Mouse (Mus musculus): ENCODE data around the gene Cers1. TPM values are rescaled to one million over a fixed set of nuclear protein-coding genes. Genes with fewer than 3 reads are reported as not detected.

The Cers1 gene
- polyA plus RNA-seq (2014; fragmentation: Nextera tagmentation; extraction: Ambion mirVana) = 38.8 and 42.9 TPM in 2 replicates

GRCm38 (mm10) chr8:70315624-70316510 lies at the start of gene Cers1:
TSS of gene Cers1 (plus strand) at chr8:70315775.
- WGBS = 1% methylated on average over 66 of the region's 66 CpGs
- H3K36me3 ChIP-seq (ENCODE audit: control insufficient read depth, insufficient read depth, low read length) = peaks cover 46% of the 10 kb centered on the region
- DNase-seq (peak; percentile 90), ATAC-seq (ENCODE audit: low FRiP score, low TSS enrichment) (peak; percentile 59)
- H3K9me3 ChIP-seq (ENCODE audit: control insufficient read depth, low read length) = no peaks in the 10 kb centered on the region
- H3K27me3 ChIP-seq (ENCODE audit: control insufficient read depth, insufficient read depth, low read length) = no peaks in the 10 kb centered on the region
- peak within 1 kb of the TSS; percentile 80 for H3K9ac ChIP-seq (replicated peaks; ENCODE audit: low read length)
- H3K27ac ChIP-seq (replicated peaks; ENCODE audit: low read depth, low read length) = peak within 1 kb of the TSS; percentile 95
- H3K4me3 ChIP-seq (replicated peaks; ENCODE audit: low read depth, low read length) = peak within 1 kb of the TSS; percentile 63
- H3K4me2 ChIP-seq (ENCODE audit: low read length) = peak within 1 kb of the TSS; percentile 88
- H3K4me1 ChIP-seq (ENCODE audit: control insufficient read depth, insufficient read depth, low read length) = peaks cover 29% of the 10 kb centered on the region

- Histone ChIP-seq H3K27ac (replicated peaks; ENCODE audit: low read depth, low read length) (no peak overlapping the region), H3K9ac (replicated peaks; ENCODE audit: low read length) (no peak overlapping the region), H3K27me3 (ENCODE audit: control insufficient read depth, insufficient read depth, low read length) (no peaks in the 10 kb centered on the region), H3K9me3 (ENCODE audit: control insufficient read depth, low read length) (no peaks in the 10 kb centered on the region), H3K4me1 (ENCODE audit: control insufficient read depth, insufficient read depth, low read length) (no peaks in the 10 kb centered on the region), H3K4me2 (ENCODE audit: low read length) (no peak overlapping the region), H3K4me3 (replicated peaks; ENCODE audit: low read depth, low read length) (no peak overlapping the region), H3K36me3 (ENCODE audit: control insufficient read depth, insufficient read depth, low read length) (peaks cover 37% of the 10 kb centered on the region)
- DNase-seq = no peak
- WGBS = 88% methylated on average over 3 of the region's 3 CpGs
- ATAC-seq (ENCODE audit: low FRiP score, low TSS enrichment) = no peak
Observed at GRCm38 (mm10) chr8:70267674-70268073, 47.9 kb upstream of the Cers1 start.

GRCm38 (mm10) chr8:70268311-70268710 lies 47.3 kb upstream of the Cers1 start:
- Histone ChIP-seq H3K4me2 (ENCODE audit: low read length) (no peak overlapping the region), H3K27ac (replicated peaks; ENCODE audit: low read depth, low read length) (no peak overlapping the region), H3K36me3 (ENCODE audit: control insufficient read depth, insufficient read depth, low read length) (peaks cover 30% of the 10 kb centered on the region), H3K4me1 (ENCODE audit: control insufficient read depth, insufficient read depth, low read length) (no peaks in the 10 kb centered on the region), H3K27me3 (ENCODE audit: control insufficient read depth, insufficient read depth, low read length) (no peaks in the 10 kb centered on the region), H3K9ac (replicated peaks; ENCODE audit: low read length) (no peak overlapping the region), H3K9me3 (ENCODE audit: control insufficient read depth, low read length) (no peaks in the 10 kb centered on the region), H3K4me3 (replicated peaks; ENCODE audit: low read depth, low read length) (no peak overlapping the region)
- WGBS = 43% methylated on average over 5 of the region's 5 CpGs
- ATAC-seq (ENCODE audit: low FRiP score, low TSS enrichment) = no peak
- DNase-seq = no peak

- no peaks in the 10 kb centered on the region for H3K9me3 ChIP-seq (ENCODE audit: control insufficient read depth, low read length)
- no peaks in the 10 kb centered on the region for H3K4me1 ChIP-seq (ENCODE audit: control insufficient read depth, insufficient read depth, low read length)
- H3K4me2 ChIP-seq (ENCODE audit: low read length) = no peak overlapping the region
- H3K27me3 ChIP-seq (ENCODE audit: control insufficient read depth, insufficient read depth, low read length) = no peaks in the 10 kb centered on the region
- H3K36me3 ChIP-seq (ENCODE audit: control insufficient read depth, insufficient read depth, low read length) = peaks cover 24% of the 10 kb centered on the region
- WGBS = 62% methylated on average over 11 of the region's 11 CpGs
- DNase-seq = peak; percentile 35
- no peak overlapping the region for H3K27ac ChIP-seq (replicated peaks; ENCODE audit: low read depth, low read length)
- H3K4me3 ChIP-seq (replicated peaks; ENCODE audit: low read depth, low read length) = no peak overlapping the region
- no peak for ATAC-seq (ENCODE audit: low FRiP score, low TSS enrichment)
- H3K9ac ChIP-seq (replicated peaks; ENCODE audit: low read length) = no peak overlapping the region
Observed at GRCm38 (mm10) chr8:70268799-70269565, 46.6 kb upstream of the Cers1 start.

GRCm38 (mm10) chr8:70272949-70273348 lies 42.6 kb upstream of the Cers1 start:
- Histone ChIP-seq H3K4me3 (replicated peaks; ENCODE audit: low read depth, low read length) (no peak overlapping the region), H3K27me3 (ENCODE audit: control insufficient read depth, insufficient read depth, low read length) (no peaks in the 10 kb centered on the region), H3K9ac (replicated peaks; ENCODE audit: low read length) (no peak overlapping the region), H3K36me3 (ENCODE audit: control insufficient read depth, insufficient read depth, low read length) (no peaks in the 10 kb centered on the region), H3K4me2 (ENCODE audit: low read length) (no peak overlapping the region), H3K4me1 (ENCODE audit: control insufficient read depth, insufficient read depth, low read length) (no peaks in the 10 kb centered on the region), H3K27ac (replicated peaks; ENCODE audit: low read depth, low read length) (no peak overlapping the region), H3K9me3 (ENCODE audit: control insufficient read depth, low read length) (no peaks in the 10 kb centered on the region)
- DNase-seq = no peak
- 70% methylated on average over 3 of the region's 3 CpGs for WGBS
- no peak for ATAC-seq (ENCODE audit: low FRiP score, low TSS enrichment)

GRCm38 (mm10) chr8:70274350-70274749 lies 41.2 kb upstream of the Cers1 start:
- Histone ChIP-seq H3K4me2 (ENCODE audit: low read length) (no peak overlapping the region), H3K27ac (replicated peaks; ENCODE audit: low read depth, low read length) (no peak overlapping the region), H3K27me3 (ENCODE audit: control insufficient read depth, insufficient read depth, low read length) (no peaks in the 10 kb centered on the region), H3K4me3 (replicated peaks; ENCODE audit: low read depth, low read length) (no peak overlapping the region), H3K9ac (replicated peaks; ENCODE audit: low read length) (no peak overlapping the region), H3K36me3 (ENCODE audit: control insufficient read depth, insufficient read depth, low read length) (no peaks in the 10 kb centered on the region), H3K4me1 (ENCODE audit: control insufficient read depth, insufficient read depth, low read length) (no peaks in the 10 kb centered on the region), H3K9me3 (ENCODE audit: control insufficient read depth, low read length) (no peaks in the 10 kb centered on the region)
- ATAC-seq (ENCODE audit: low FRiP score, low TSS enrichment) = no peak
- DNase-seq = no peak

- H3K4me2 ChIP-seq (ENCODE audit: low read length) = no peak overlapping the region
- H3K9ac ChIP-seq (replicated peaks; ENCODE audit: low read length) = no peak overlapping the region
- 94% methylated on average over 3 of the region's 3 CpGs for WGBS
- H3K27ac ChIP-seq (replicated peaks; ENCODE audit: low read depth, low read length) = no peak overlapping the region
- H3K27me3 ChIP-seq (ENCODE audit: control insufficient read depth, insufficient read depth, low read length) = no peaks in the 10 kb centered on the region
- H3K4me1 ChIP-seq (ENCODE audit: control insufficient read depth, insufficient read depth, low read length) = no peaks in the 10 kb centered on the region
- H3K9me3 ChIP-seq (ENCODE audit: control insufficient read depth, low read length) = no peaks in the 10 kb centered on the region
- H3K36me3 ChIP-seq (ENCODE audit: control insufficient read depth, insufficient read depth, low read length) = no peaks in the 10 kb centered on the region
- ATAC-seq (ENCODE audit: low FRiP score, low TSS enrichment) (no peak), DNase-seq (no peak)
- no peak overlapping the region for H3K4me3 ChIP-seq (replicated peaks; ENCODE audit: low read depth, low read length)
Observed at GRCm38 (mm10) chr8:70276476-70276875, 39.1 kb upstream of the Cers1 start.

- Histone ChIP-seq H3K27me3 (ENCODE audit: control insufficient read depth, insufficient read depth, low read length) (no peaks in the 10 kb centered on the region), H3K4me2 (ENCODE audit: low read length) (no peak overlapping the region), H3K4me3 (replicated peaks; ENCODE audit: low read depth, low read length) (no peak overlapping the region), H3K9me3 (ENCODE audit: control insufficient read depth, low read length) (no peaks in the 10 kb centered on the region), H3K27ac (replicated peaks; ENCODE audit: low read depth, low read length) (no peak overlapping the region), H3K36me3 (ENCODE audit: control insufficient read depth, insufficient read depth, low read length) (no peaks in the 10 kb centered on the region), H3K4me1 (ENCODE audit: control insufficient read depth, insufficient read depth, low read length) (0 out of 2 replicates have a peak, but pooled peaks cover 6% of the 10 kb centered on the region), H3K9ac (replicated peaks; ENCODE audit: low read length) (no peak overlapping the region)
- DNase-seq = no peak
- no peak for ATAC-seq (ENCODE audit: low FRiP score, low TSS enrichment)
- WGBS = 62% methylated on average over 15 of the region's 15 CpGs
Observed at GRCm38 (mm10) chr8:70278175-70278574, 37.4 kb upstream of the Cers1 start.

Measured in midbrain, embryonic 14.5 days (tissue).